Mouse (Mus musculus) lung, postnatal 0 days (tissue): ENCODE measurements at regions not wholly inside any gene's neighbourhood (a gene's known extent, or its start where the extent isn't known, plus 50 kb on each side); places are given as distances from the start of the nearest gene placed in this dataset.

Source experiments
- CTCF ChIP-seq: IDR thresholded peaks from 2 replicates; pipeline ENCODE4 v1.5.1; 2016; ENCODE audit warnings: antibody characterized with exemption, mild to moderate bottlenecking
- EP300 ChIP-seq: IDR thresholded peaks from 2 replicates; pipeline ENCODE4 v1.6.1; 2016; ENCODE audit warnings: antibody characterized with exemption, mild to moderate bottlenecking, control low read depth

- TF ChIP-seq EP300 (no peak), CTCF (peak; percentile 35)
Measured at GRCm38 (mm10) chr11:22692941-22693341, 167.8 kb downstream of the B3gnt2 start.
